Mouse (Mus musculus): Measurements from ENCODE around the gene Olfr93. TPM values are rescaled to one million over a fixed set of nuclear protein-coding genes. Genes with fewer than 3 reads are reported as not detected.

Olfr93 gene
- not detected in 2 replicates for polyA plus RNA-seq (2015; fragmentation: Nextera tagmentation; extraction: Ambion mirVana)

- Histone ChIP-seq H3K36me3 (ENCODE audit: control insufficient read depth, insufficient read depth, low read length) (no peaks in the 10 kb centered on the region), H3K9me3 (ENCODE audit: control insufficient read depth, low read length) (no peaks in the 10 kb centered on the region), H3K27ac (ENCODE audit: low read length) (no peak within 1 kb of the TSS), H3K4me3 (ENCODE audit: low read length) (no peak within 1 kb of the TSS), H3K4me2 (ENCODE audit: low read depth, low read length) (no peak within 1 kb of the TSS), H3K4me1 (ENCODE audit: control insufficient read depth, insufficient read depth, low read length) (no peaks in the 10 kb centered on the region), H3K9ac (ENCODE audit: low read depth, low read length) (no peak within 1 kb of the TSS), H3K27me3 (replicated peaks; ENCODE audit: control insufficient read depth, insufficient read depth, low read length) (no peaks in the 10 kb centered on the region)
- ATAC-seq = no peak
Observed at GRCm38 (mm10) chr17:37161394-37161793, at the start of gene Olfr93. TSS of gene Olfr93 (minus strand) at chr17:37161494.

DNA sequence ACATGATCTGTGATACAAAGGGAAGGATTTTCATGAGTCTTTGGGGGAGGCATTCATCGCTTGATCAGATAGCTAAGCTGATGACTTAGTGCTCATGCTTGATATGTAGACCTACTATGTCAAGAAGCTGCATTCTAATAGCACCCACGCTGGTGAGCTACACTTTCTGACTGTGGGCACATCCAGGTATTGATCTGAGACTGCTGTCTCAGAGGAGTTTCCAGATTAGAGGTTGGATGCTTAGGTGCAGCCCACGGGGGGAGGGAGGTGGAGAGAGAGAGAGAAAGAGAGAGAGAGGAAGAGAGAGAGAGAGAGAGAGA, 42.6 kb upstream of the Olfr93 start:
- no peaks in the 10 kb centered on the region for H3K36me3 ChIP-seq (ENCODE audit: control insufficient read depth, insufficient read depth, low read length)
- H3K4me3 ChIP-seq (ENCODE audit: low read length) = no peak overlapping the region
- 37% methylated on average over 3 of the region's 3 CpGs for WGBS
- no peak overlapping the region for H3K9ac ChIP-seq (ENCODE audit: low read depth, low read length)
- H3K4me2 ChIP-seq (ENCODE audit: low read depth, low read length) = no peak overlapping the region
- no peak for ATAC-seq
- H3K27me3 ChIP-seq (replicated peaks; ENCODE audit: control insufficient read depth, insufficient read depth, low read length) = no peaks in the 10 kb centered on the region
- no peaks in the 10 kb centered on the region for H3K4me1 ChIP-seq (ENCODE audit: control insufficient read depth, insufficient read depth, low read length)
- no peak overlapping the region for H3K27ac ChIP-seq (ENCODE audit: low read length)
- H3K9me3 ChIP-seq (ENCODE audit: control insufficient read depth, low read length) = no peaks in the 10 kb centered on the region

- Histone ChIP-seq H3K4me1 (ENCODE audit: control insufficient read depth, insufficient read depth, low read length) (no peaks in the 10 kb centered on the region), H3K9me3 (ENCODE audit: control insufficient read depth, low read length) (no peaks in the 10 kb centered on the region), H3K27ac (ENCODE audit: low read length) (no peak overlapping the region), H3K9ac (ENCODE audit: low read depth, low read length) (no peak overlapping the region), H3K4me2 (ENCODE audit: low read depth, low read length) (no peak overlapping the region), H3K36me3 (ENCODE audit: control insufficient read depth, insufficient read depth, low read length) (no peaks in the 10 kb centered on the region), H3K27me3 (replicated peaks; ENCODE audit: control insufficient read depth, insufficient read depth, low read length) (no peaks in the 10 kb centered on the region), H3K4me3 (ENCODE audit: low read length) (no peak overlapping the region)
- ATAC-seq = peak; percentile 84
- WGBS = under 1% methylated on average over 4 of the region's 4 CpGs
Observed at GRCm38 (mm10) chr17:37203206-37203916, 42.1 kb upstream of the Olfr93 start.

DNA sequence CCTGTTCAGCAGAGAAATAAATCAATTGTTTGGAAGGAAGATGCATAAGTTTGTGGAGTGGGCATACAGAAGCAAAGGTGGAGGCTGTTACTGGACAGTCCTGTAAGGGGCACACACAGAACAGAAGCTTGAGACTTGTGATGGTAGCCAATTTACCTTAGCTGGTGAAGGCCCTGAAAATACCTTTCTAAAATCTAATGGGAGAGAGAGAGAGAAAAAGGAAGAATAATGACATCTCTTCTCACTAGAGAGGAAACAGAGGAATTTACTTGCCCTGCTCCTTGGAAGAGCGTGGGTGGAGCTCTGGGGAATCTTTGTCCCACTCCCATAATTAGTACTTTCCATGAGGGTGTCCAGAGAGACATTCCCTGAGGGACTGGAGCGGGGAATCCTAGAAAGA, 39.6 kb upstream of the Olfr93 start, which contains the start of gene Olfr94:
Olfr94 (minus strand) TSS at position 101 of the 400 bp plus-strand sequence.
- 73% methylated on average over 2 of the region's 2 CpGs for WGBS
- Histone ChIP-seq H3K4me3 (ENCODE audit: low read length) (no peak within 1 kb of the TSS), H3K4me2 (ENCODE audit: low read depth, low read length) (no peak within 1 kb of the TSS), H3K27me3 (replicated peaks; ENCODE audit: control insufficient read depth, insufficient read depth, low read length) (peaks cover 20% of the 10 kb centered on the region), H3K9me3 (ENCODE audit: control insufficient read depth, low read length) (no peaks in the 10 kb centered on the region), H3K27ac (ENCODE audit: low read length) (no peak within 1 kb of the TSS), H3K4me1 (ENCODE audit: control insufficient read depth, insufficient read depth, low read length) (peaks cover 8% of the 10 kb centered on the region), H3K36me3 (ENCODE audit: control insufficient read depth, insufficient read depth, low read length) (no peaks in the 10 kb centered on the region), H3K9ac (ENCODE audit: low read depth, low read length) (no peak within 1 kb of the TSS)
- no peak for ATAC-seq

DNA sequence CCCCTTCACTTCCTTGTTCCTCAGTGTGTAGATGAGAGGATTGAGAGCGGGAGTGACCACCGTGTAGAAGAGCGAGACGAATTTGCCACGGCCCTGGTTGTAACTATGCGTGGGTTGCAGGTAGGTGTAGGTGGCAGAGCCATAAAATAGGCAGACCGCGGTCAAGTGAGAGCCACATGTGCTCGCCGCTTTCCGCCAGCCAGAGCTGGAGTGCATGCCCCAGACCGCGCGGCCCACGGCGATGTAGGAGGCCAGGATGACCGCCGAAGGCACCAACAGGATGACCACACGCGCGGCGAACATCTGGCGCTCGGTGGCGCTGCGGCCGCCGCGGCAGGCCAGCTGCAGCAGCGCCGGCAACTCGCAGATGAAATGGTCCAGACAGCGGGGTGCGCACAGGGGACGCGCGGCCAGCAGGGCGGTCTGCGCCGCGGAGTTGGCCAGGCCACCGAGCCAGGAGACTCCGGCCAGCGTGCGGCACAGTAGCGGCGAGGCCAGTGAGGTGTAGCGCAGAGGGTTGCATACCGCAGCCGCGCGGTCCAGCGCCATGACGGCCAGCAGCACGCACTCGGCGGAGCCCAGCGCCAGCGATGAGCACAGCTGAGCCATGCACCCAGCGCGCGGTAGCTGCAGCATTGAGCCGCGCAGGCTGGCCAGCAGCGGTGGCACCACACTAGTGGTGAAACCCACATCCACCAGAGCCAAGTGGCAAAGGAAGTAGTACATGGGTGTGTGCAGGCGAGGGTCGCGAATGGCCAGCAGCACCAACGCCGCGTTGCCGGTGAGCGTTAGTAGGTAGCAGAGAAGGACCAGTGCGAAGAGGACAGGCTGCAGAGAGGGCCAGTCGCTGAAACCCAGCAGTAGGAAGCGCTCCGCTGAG, 35.8 kb upstream of the Olfr93 start:
- peak; percentile 88 for ATAC-seq
- peak overlapping the region; percentile 60 for H3K4me3 ChIP-seq (ENCODE audit: low read length)

GRCm38 (mm10) chr17:37194782-37195181, 33.5 kb upstream of the Olfr93 start:
- Histone ChIP-seq H3K4me2 (ENCODE audit: low read depth, low read length) (no peak overlapping the region), H3K27me3 (replicated peaks; ENCODE audit: control insufficient read depth, insufficient read depth, low read length) (peaks cover 24% of the 10 kb centered on the region), H3K36me3 (ENCODE audit: control insufficient read depth, insufficient read depth, low read length) (no peaks in the 10 kb centered on the region), H3K9ac (ENCODE audit: low read depth, low read length) (no peak overlapping the region), H3K9me3 (ENCODE audit: control insufficient read depth, low read length) (no peaks in the 10 kb centered on the region), H3K27ac (ENCODE audit: low read length) (no peak overlapping the region), H3K4me3 (ENCODE audit: low read length) (no peak overlapping the region), H3K4me1 (ENCODE audit: control insufficient read depth, insufficient read depth, low read length) (peaks cover 8% of the 10 kb centered on the region)
- WGBS = 84% methylated on average over 5 of the region's 5 CpGs
- no peak for ATAC-seq

More for the DNA sequence above, 35.8 kb upstream of the Olfr93 start:
- H3K27me3 ChIP-seq (replicated peaks; ENCODE audit: control insufficient read depth, insufficient read depth, low read length) = peaks cover 24% of the 10 kb centered on the region
- H3K27ac ChIP-seq (ENCODE audit: low read length) = no peak overlapping the region
- H3K9ac ChIP-seq (ENCODE audit: low read depth, low read length) = peak overlapping the region; percentile 60
- H3K36me3 ChIP-seq (ENCODE audit: control insufficient read depth, insufficient read depth, low read length) = no peaks in the 10 kb centered on the region
- no peaks in the 10 kb centered on the region for H3K9me3 ChIP-seq (ENCODE audit: control insufficient read depth, low read length)
- WGBS = 1% methylated on average over 77 of the region's 77 CpGs
- peak overlapping the region; percentile 93 for H3K4me2 ChIP-seq (ENCODE audit: low read depth, low read length)
- H3K4me1 ChIP-seq (ENCODE audit: control insufficient read depth, insufficient read depth, low read length) = peaks cover 8% of the 10 kb centered on the region

DNA sequence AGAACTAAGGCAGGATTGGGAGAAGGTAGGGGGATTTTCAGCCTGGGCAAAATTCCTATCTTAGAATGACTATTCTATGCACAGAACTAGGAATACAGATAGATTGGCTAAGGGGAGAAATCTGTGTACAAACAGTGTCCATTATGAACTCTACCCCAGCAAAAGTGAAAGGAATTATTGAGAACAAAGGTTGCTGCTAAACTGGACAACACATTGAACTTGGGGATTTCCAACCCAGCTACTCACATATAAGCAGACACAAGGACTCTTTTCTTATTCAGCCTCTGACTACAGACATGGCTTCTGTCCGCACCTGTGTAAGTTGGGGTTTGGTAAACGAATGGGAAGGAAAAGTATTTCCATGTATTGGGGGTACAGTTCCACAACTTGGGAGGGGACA, 32.4 kb upstream of the Olfr93 start, which contains the start of gene Ubd:
Ubd (plus strand) TSS at position 237 of the 400 bp plus-strand sequence.
- H3K36me3 ChIP-seq (ENCODE audit: control insufficient read depth, insufficient read depth, low read length) = no peaks in the 10 kb centered on the region
- 89% methylated on average over 2 of the region's 2 CpGs for WGBS
- no peak within 1 kb of the TSS for H3K4me2 ChIP-seq (ENCODE audit: low read depth, low read length)
- no peaks in the 10 kb centered on the region for H3K9me3 ChIP-seq (ENCODE audit: control insufficient read depth, low read length)
- ATAC-seq = no peak
- H3K27ac ChIP-seq (ENCODE audit: low read length) = no peak within 1 kb of the TSS
- peaks cover 24% of the 10 kb centered on the region for H3K27me3 ChIP-seq (replicated peaks; ENCODE audit: control insufficient read depth, insufficient read depth, low read length)
- no peak within 1 kb of the TSS for H3K4me3 ChIP-seq (ENCODE audit: low read length)
- H3K9ac ChIP-seq (ENCODE audit: low read depth, low read length) = no peak within 1 kb of the TSS
- H3K4me1 ChIP-seq (ENCODE audit: control insufficient read depth, insufficient read depth, low read length) = peaks cover 8% of the 10 kb centered on the region

GRCm38 (mm10) chr17:37193032-37193431, 31.7 kb upstream of the Olfr93 start:
- Histone ChIP-seq H3K4me2 (ENCODE audit: low read depth, low read length) (no peak overlapping the region), H3K9me3 (ENCODE audit: control insufficient read depth, low read length) (no peaks in the 10 kb centered on the region), H3K9ac (ENCODE audit: low read depth, low read length) (no peak overlapping the region), H3K36me3 (ENCODE audit: control insufficient read depth, insufficient read depth, low read length) (no peaks in the 10 kb centered on the region), H3K27ac (ENCODE audit: low read length) (no peak overlapping the region), H3K4me1 (ENCODE audit: control insufficient read depth, insufficient read depth, low read length) (peaks cover 8% of the 10 kb centered on the region), H3K27me3 (replicated peaks; ENCODE audit: control insufficient read depth, insufficient read depth, low read length) (peaks cover 22% of the 10 kb centered on the region), H3K4me3 (ENCODE audit: low read length) (no peak overlapping the region)
- no peak for ATAC-seq

DNA sequence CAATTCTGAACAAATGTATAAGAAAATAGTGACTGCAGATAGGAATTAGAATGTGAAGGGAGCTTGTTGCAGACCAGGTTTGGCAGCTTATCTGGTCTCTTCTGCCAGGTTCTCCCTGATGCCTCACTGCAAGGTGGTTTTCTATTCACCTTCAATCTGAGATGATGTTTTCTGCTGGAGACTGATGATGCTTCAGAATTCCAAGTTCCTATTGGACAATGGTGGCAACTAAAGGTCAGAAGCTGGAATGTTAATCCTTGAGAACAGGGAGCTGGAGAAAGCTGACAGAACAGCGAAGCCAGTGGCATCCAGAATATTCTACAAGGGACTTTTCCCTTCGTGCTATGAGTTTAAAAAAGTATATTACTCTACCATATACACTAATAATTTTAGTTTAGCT, 29.4 kb upstream of the Olfr93 start:
- Histone ChIP-seq H3K4me2 (ENCODE audit: low read depth, low read length) (no peak overlapping the region), H3K9ac (ENCODE audit: low read depth, low read length) (no peak overlapping the region), H3K4me3 (ENCODE audit: low read length) (no peak overlapping the region), H3K27me3 (replicated peaks; ENCODE audit: control insufficient read depth, insufficient read depth, low read length) (peaks cover 3% of the 10 kb centered on the region; the same call in 1 of the 2 replicates), H3K36me3 (ENCODE audit: control insufficient read depth, insufficient read depth, low read length) (no peaks in the 10 kb centered on the region), H3K27ac (ENCODE audit: low read length) (no peak overlapping the region), H3K4me1 (ENCODE audit: control insufficient read depth, insufficient read depth, low read length) (no peaks in the 10 kb centered on the region), H3K9me3 (ENCODE audit: control insufficient read depth, low read length) (no peaks in the 10 kb centered on the region)
- ATAC-seq = no peak
- WGBS = 41% methylated on average over 2 of the region's 2 CpGs

All from intestine, embryonic 16.5 days (tissue).